Mouse (Mus musculus) heart, adult 2 months (tissue): Measurements from ENCODE around the gene Lyl1.

Experiments
- CTCF ChIP-seq: fragments of 200-600 bp; IDR thresholded peaks from 2 replicates; pipeline ENCODE4 v1.8.1; 2022; ENCODE audit warnings: antibody characterized with exemption, mild to moderate bottlenecking, moderate library complexity
- EP300 ChIP-seq: fragments of 200-500 bp; IDR thresholded peaks from 2 replicates; pipeline ENCODE4 v1.6.1; 2011; ENCODE audit warnings: low read depth, low read length, control low read depth; ENCODE audit not compliant: insufficient read depth
- POLR2A ChIP-seq: fragments of 200-500 bp; IDR thresholded peaks from 2 replicates; pipeline ENCODE4 v1.6.1; 2011; ENCODE audit warnings: mild to moderate bottlenecking, low read depth, low read length, control low read depth; ENCODE audit not compliant: insufficient read depth

- TF ChIP-seq POLR2A (no peak), EP300 (no peak), CTCF (no peak)
Observed at GRCm38 (mm10) chr8:84733959-84734358, 32.7 kb downstream of the Lyl1 start.
